ENCODE assay signal across 9 mouse cellular contexts in the genomic region with DNA sequence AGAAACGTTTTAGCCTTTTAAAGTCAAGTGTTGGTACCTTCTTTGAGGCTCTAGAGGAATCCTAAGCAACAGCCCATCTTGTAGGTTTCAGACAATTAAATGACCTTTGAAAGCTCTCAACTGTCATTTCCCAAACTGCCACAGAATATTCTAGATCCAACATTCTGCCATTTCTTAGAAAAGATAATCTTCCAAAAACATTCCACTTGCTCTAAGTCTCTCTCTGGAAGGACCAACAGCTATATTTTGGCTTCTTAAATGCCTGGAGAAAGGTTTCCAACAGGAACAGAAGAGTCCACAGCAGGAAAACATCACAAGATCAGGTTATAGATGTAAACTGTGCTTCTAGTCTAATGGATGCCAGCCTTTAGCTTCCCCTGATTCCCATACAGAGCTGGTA. TPM values are rescaled to one million over a fixed set of nuclear protein-coding genes. Genes with fewer than 3 reads are reported as not detected.
DNase-seq lines count a peak whose midpoint lies in the region; ATAC-seq and TF ChIP-seq lines count a peak whose summit lies in the region.
"Had no signal": no experiment of that assay in that cellular context is flagged by ENCODE, and none has a peak within 500 bp of the region (broad histone marks: within the 10 kb centered on the region; RNA-seq: fewer than 3 reads in every experiment).

A gene (minus strand): TSS at position 101 of the 400 bp plus-strand sequence.
A gene (plus strand): TSS at position 162 of the 400 bp plus-strand sequence.

- TF ChIP-seq CTCF in MEL (IDR thresholded peaks at IDR 0.05 in 2 of 3, conservative IDR thresholded peaks at IDR 0.05 in 1 of 3; ENCODE audit: control insufficient read depth in 1 of 3, insufficient read depth in 1 of 3, low read depth in 2 of 3, low read length in 3 of 3, poor library complexity in 1 of 3, severe bottlenecking in 1 of 3) = no peak

- no peak within 1 kb of the TSS for H3K27ac ChIP-seq in heart, embryonic 13.5 days (replicated peaks)
- H3K27ac ChIP-seq in MEL (ENCODE audit: control insufficient read depth, low read depth, low read length) (no peak within 1 kb of the TSS), macrophage (no peak within 1 kb of the TSS)
- H3K27ac ChIP-seq in hindbrain, embryonic 13.5 days = no peak within 1 kb of the TSS

- no peak for TF ChIP-seq EP300 in MEL (IDR thresholded peaks at IDR 0.05; ENCODE audit: low read depth in 1 of 2, low read length in 2 of 2)

- H3K4me1 ChIP-seq in heart, embryonic 13.5 days = peaks cover 7% of the 10 kb centered on the region
- H3K4me1 ChIP-seq in MEL (ENCODE audit: control insufficient read depth in 1 of 2, insufficient read depth in 2 of 2, low read length in 2 of 2) = peaks cover 0 to 2% of the 10 kb centered on the region in 2 experiments; a peak in 1 of 4 replicates
- H3K4me1 ChIP-seq in hindbrain, embryonic 13.5 days (replicated peaks) = peaks cover 14% of the 10 kb centered on the region

- 70% methylated on average over 1 of the region's 1 CpGs for WGBS in heart, embryonic 13.5 days
- 71% methylated on average over 1 of the region's 1 CpGs for WGBS in hindbrain, embryonic 13.5 days
- WGBS in macrophage (ENCODE audit: missing documents) = 86% methylated on average over 1 of the region's 1 CpGs

- no peak within 1 kb of the TSS for H3K9ac ChIP-seq in heart, embryonic 13.5 days
- no peak within 1 kb of the TSS for H3K9ac ChIP-seq in MEL (ENCODE audit: control insufficient read depth, low read depth, low read length, poor library complexity, severe bottlenecking)
- no peak within 1 kb of the TSS for H3K9ac ChIP-seq in hindbrain, embryonic 13.5 days

- no peak for TF ChIP-seq RAD21 in MEL (IDR thresholded peaks at IDR 0.05; ENCODE audit: low read depth, low read length)

- H3K36me3 ChIP-seq in heart, embryonic 13.5 days = no peaks in the 10 kb centered on the region
- H3K36me3 ChIP-seq in MEL (ENCODE audit: control insufficient read depth in 1 of 2, insufficient read depth in 2 of 2, low read length in 2 of 2) (peaks cover 0 to 8% of the 10 kb centered on the region in 2 experiments; a peak in 2 of 4 replicates), macrophage (ENCODE audit: inconsistent target) (no peaks in the 10 kb centered on the region)
- no peaks in the 10 kb centered on the region for H3K36me3 ChIP-seq in hindbrain, embryonic 13.5 days

- H3K9me3 ChIP-seq in heart, embryonic 13.5 days = no peaks in the 10 kb centered on the region
- H3K9me3 ChIP-seq in MEL (replicated peaks; ENCODE audit: insufficient read depth, low read length) = no peaks in the 10 kb centered on the region
- H3K9me3 ChIP-seq in hindbrain, embryonic 13.5 days = no peaks in the 10 kb centered on the region

- H3K27me3 ChIP-seq in heart, embryonic 13.5 days (replicated peaks) = no peaks in the 10 kb centered on the region
- no peaks in the 10 kb centered on the region for H3K27me3 ChIP-seq in MEL (ENCODE audit: control insufficient read depth in 1 of 2, insufficient read depth in 2 of 2, low read length in 2 of 2)
- no peaks in the 10 kb centered on the region for H3K27me3 ChIP-seq in hindbrain, embryonic 13.5 days

- no peak for TF ChIP-seq POLR2A in MEL (IDR thresholded peaks at IDR 0.05; ENCODE audit: control insufficient read depth in 1 of 2, insufficient read depth in 1 of 2, low read depth in 1 of 2, low read length in 2 of 2, poor library complexity in 1 of 2)

- peak within 1 kb of the TSS; percentile 71 for H3K4me3 ChIP-seq in heart, embryonic 13.5 days
- peak within 1 kb of the TSS; percentile 79 to 97 for H3K4me3 ChIP-seq in MEL (ENCODE audit: control insufficient read depth in 1 of 2, insufficient read depth in 1 of 2, low read depth in 2 of 2, low read length in 2 of 2)
- peak within 1 kb of the TSS; percentile 77 for H3K4me3 ChIP-seq in hindbrain, embryonic 13.5 days
- peak within 1 kb of the TSS; percentile 52 for H3K4me3 ChIP-seq in macrophage (ENCODE audit: inconsistent target)

- DNase-seq in heart, adult 11 months = no peak
- DNase-seq in MEL (ENCODE audit: low read depth, low spot score) = no peak
- DNase-seq in adrenal gland, adult (ENCODE audit: inconsistent age in 2 of 2, low spot score in 1 of 2) = no peak
- no peak for DNase-seq in natural killer cell, adult 2 months (ENCODE audit: low spot score in 2 of 2)
- no peak for DNase-seq in left cerebral cortex, adult 9 months (ENCODE audit: low spot score in 2 of 2)

- no peak for ATAC-seq in heart, embryonic 13.5 days (ENCODE audit: extremely low read depth, insufficient number of reproducible peaks, low FRiP score, low TSS enrichment)
- no peak for ATAC-seq in hindbrain, embryonic 13.5 days (ENCODE audit: low FRiP score)

- H3K79me2 ChIP-seq in MEL (ENCODE audit: control insufficient read depth, insufficient read depth, low read length, poor library complexity) = no peaks in the 10 kb centered on the region; the same call in 1 of the 2 replicates
- no peaks in the 10 kb centered on the region for H3K79me2 ChIP-seq in macrophage (ENCODE audit: inconsistent target)

- peak within 1 kb of the TSS; percentile 77 for H3K4me2 ChIP-seq in heart, embryonic 13.5 days
- peak within 1 kb of the TSS; percentile 71 for H3K4me2 ChIP-seq in hindbrain, embryonic 13.5 days

TF ChIP-seq in MEL, 35 proteins besides CTCF, POLR2A, EP300 and RAD21:
- no peak for TF ChIP-seq POLR2AphosphoS2 (IDR thresholded peaks at IDR 0.05; ENCODE audit: low read length)
- TF ChIP-seq TCF12 (IDR thresholded peaks at IDR 0.05; ENCODE audit: low read depth, low read length) = no peak
- no peak for TF ChIP-seq ZNF384 (IDR thresholded peaks at IDR 0.05; ENCODE audit: low read depth, low read length)
- no peak for TF ChIP-seq SMC3 (IDR thresholded peaks at IDR 0.05; ENCODE audit: low read depth, low read length)
- TF ChIP-seq MAZ (IDR thresholded peaks at IDR 0.05; ENCODE audit: low read depth, low read length) = no peak
- no peak for TF ChIP-seq MEF2A (IDR thresholded peaks at IDR 0.05; ENCODE audit: extremely low read depth, insufficient replicate concordance, low read depth, low read length, poor library complexity, severe bottlenecking)
- TF ChIP-seq GABPA (IDR thresholded peaks at IDR 0.05; ENCODE audit: low read depth, low read length) = no peak
- TF ChIP-seq ETS1 (IDR thresholded peaks at IDR 0.05; ENCODE audit: low read depth, low read length) = no peak
- TF ChIP-seq KAT2A (conservative IDR thresholded peaks at IDR 0.05; ENCODE audit: low read depth, low read length) = no peak
- TF ChIP-seq CHD2 (IDR thresholded peaks at IDR 0.05; ENCODE audit: low read length) = no peak
- no peak for TF ChIP-seq RCOR1 (IDR thresholded peaks at IDR 0.05; ENCODE audit: low read depth, low read length)
- TF ChIP-seq MXI1 (IDR thresholded peaks at IDR 0.05; ENCODE audit: low read depth, low read length) = no peak
- no peak for TF ChIP-seq ELF1 (IDR thresholded peaks at IDR 0.05; ENCODE audit: low read depth, low read length)

RNA-seq across cellular contexts. Expression of the first gene that starts in this region (rescaled TPM):
- polyA plus RNA-seq in heart, embryonic 13.5 days (2015; fragmentation: Nextera tagmentation; extraction: Ambion mirVana) = 6.6 and 8.7 TPM in 2 replicates
- total RNA-seq in MEL (2012; rRNA removed) = 21.3 and 22.7 TPM in 2 replicates
- polyA plus RNA-seq in MEL (2012; ENCODE audit: insufficient read depth in 1 of 2, insufficient read length in 2 of 2, low read depth in 1 of 2, low replicate concordance in 2 of 2, missing spikeins in 1 of 2) (10 to 100 TPM in 1 of 2 experiments, not detected in 1; 10.5 TPM), macrophage (2018) (5.7 to 7.6 TPM (median 5.8 TPM) in 3 replicates)
- polyA plus RNA-seq in hindbrain, embryonic 13.5 days (2015; fragmentation: Nextera tagmentation; extraction: Ambion mirVana) = 10.8 and 14.5 TPM in 2 replicates
- 10 to 100 TPM in 1 of 26 experiments, 1 to 10 TPM in 21, under 1 TPM in 4; 0.18 to 10.2 (median 4.1) TPM for total RNA-seq in macrophage (2018; cell fraction: chromatin; rRNA removed)
- total RNA-seq in macrophage (2018; cell fraction: cytosol; rRNA removed) = 1 to 10 TPM; 2.8 to 8.0 (median 5.7) TPM
- 1 to 10 TPM; 1.3 to 10.0 (median 4.4) TPM for total RNA-seq in macrophage (2018; cell fraction: nucleus; rRNA removed)

RNA-seq across cellular contexts. Expression of the second gene that starts in this region (rescaled TPM):
- polyA plus RNA-seq in heart, embryonic 13.5 days (2015; fragmentation: Nextera tagmentation; extraction: Ambion mirVana) = not detected in 2 replicates
- not detected in 2 replicates for total RNA-seq in MEL (2012; rRNA removed)
- polyA plus RNA-seq in MEL (2012; ENCODE audit: insufficient read depth in 1 of 2, insufficient read length in 2 of 2, low read depth in 1 of 2, low replicate concordance in 2 of 2, missing spikeins in 1 of 2) (not detected), macrophage (2018) (not detected in 3 replicates)
- polyA plus RNA-seq in hindbrain, embryonic 13.5 days (2015; fragmentation: Nextera tagmentation; extraction: Ambion mirVana) = 0.14 TPM in 1 of 2 replicates, not detected in the other
- total RNA-seq in macrophage (2018; cell fraction: chromatin; rRNA removed) = not detected
- not detected for total RNA-seq in macrophage (2018; cell fraction: cytosol; rRNA removed)
- not detected for total RNA-seq in macrophage (2018; cell fraction: nucleus; rRNA removed)
- total RNA-seq: layer of hippocampus, adult 8-10 months had no signal
